Mouse (Mus musculus) frontal cortex, postnatal 10 days (tissue): Measurements from ENCODE around the gene Dars.

Source experiments
- DNase-seq, 2 experiments: peaks; one replicate each; pipeline ENCODE4 v3.0.0; 2022; ENCODE audit warnings: low spot score in 2 of 2, mixed read lengths in 1 of 2

The Dars gene

GRCm38 (mm10) chr1:128416584-128417532, at the start of gene Dars:
Dars (minus strand) TSS chr1:128417368.
- DNase-seq, result peak; percentile 90

GRCm38 (mm10) chr1:128466828-128467227, 49.7 kb upstream of the Dars start:
- no peak for DNase-seq

- DNase-seq, result no peak
Measured at GRCm38 (mm10) chr1:128463478-128463877, 46.3 kb upstream of the Dars start.

- no peak for DNase-seq
Measured at GRCm38 (mm10) chr1:128462389-128462788, 45.2 kb upstream of the Dars start.

GRCm38 (mm10) chr1:128460780-128461179, 43.6 kb upstream of the Dars start:
- no peak for DNase-seq

- no peak for DNase-seq
Measured at GRCm38 (mm10) chr1:128459439-128459838, 42.3 kb upstream of the Dars start.

- DNase-seq, result no peak
Measured at GRCm38 (mm10) chr1:128459011-128459410, 41.8 kb upstream of the Dars start.

- DNase-seq, result no peak
Measured at GRCm38 (mm10) chr1:128456844-128457445, 39.8 kb upstream of the Dars start.

- no peak for DNase-seq
Measured at GRCm38 (mm10) chr1:128456271-128456670, 39.1 kb upstream of the Dars start.

GRCm38 (mm10) chr1:128452210-128452609, 35.0 kb upstream of the Dars start:
- DNase-seq, result no peak

GRCm38 (mm10) chr1:128451183-128451582, 34.0 kb upstream of the Dars start:
- no peak for DNase-seq

- no peak for DNase-seq
Measured at GRCm38 (mm10) chr1:128447206-128447902, 30.2 kb upstream of the Dars start.

- no peak for DNase-seq
Measured at GRCm38 (mm10) chr1:128443890-128444839, 27.0 kb upstream of the Dars start.

GRCm38 (mm10) chr1:128441129-128441473, 23.9 kb upstream of the Dars start:
- DNase-seq, result no peak

GRCm38 (mm10) chr1:128440386-128441128, 23.4 kb upstream of the Dars start:
- no peak for DNase-seq

GRCm38 (mm10) chr1:128439618-128440017, 22.4 kb upstream of the Dars start:
- no peak for DNase-seq

GRCm38 (mm10) chr1:128438526-128438925, 21.4 kb upstream of the Dars start:
- no peak for DNase-seq

- DNase-seq, result no peak
Measured at GRCm38 (mm10) chr1:128437276-128437675, 20.1 kb upstream of the Dars start.

- no peak for DNase-seq
Measured at GRCm38 (mm10) chr1:128436015-128436414, 18.8 kb upstream of the Dars start.

GRCm38 (mm10) chr1:128435551-128435950, 18.4 kb upstream of the Dars start:
- no peak for DNase-seq

GRCm38 (mm10) chr1:128424928-128425327, 7.8 kb upstream of the Dars start:
- no peak for DNase-seq
